9 mouse cellular contexts compared by ENCODE assay signal in the genomic region with DNA sequence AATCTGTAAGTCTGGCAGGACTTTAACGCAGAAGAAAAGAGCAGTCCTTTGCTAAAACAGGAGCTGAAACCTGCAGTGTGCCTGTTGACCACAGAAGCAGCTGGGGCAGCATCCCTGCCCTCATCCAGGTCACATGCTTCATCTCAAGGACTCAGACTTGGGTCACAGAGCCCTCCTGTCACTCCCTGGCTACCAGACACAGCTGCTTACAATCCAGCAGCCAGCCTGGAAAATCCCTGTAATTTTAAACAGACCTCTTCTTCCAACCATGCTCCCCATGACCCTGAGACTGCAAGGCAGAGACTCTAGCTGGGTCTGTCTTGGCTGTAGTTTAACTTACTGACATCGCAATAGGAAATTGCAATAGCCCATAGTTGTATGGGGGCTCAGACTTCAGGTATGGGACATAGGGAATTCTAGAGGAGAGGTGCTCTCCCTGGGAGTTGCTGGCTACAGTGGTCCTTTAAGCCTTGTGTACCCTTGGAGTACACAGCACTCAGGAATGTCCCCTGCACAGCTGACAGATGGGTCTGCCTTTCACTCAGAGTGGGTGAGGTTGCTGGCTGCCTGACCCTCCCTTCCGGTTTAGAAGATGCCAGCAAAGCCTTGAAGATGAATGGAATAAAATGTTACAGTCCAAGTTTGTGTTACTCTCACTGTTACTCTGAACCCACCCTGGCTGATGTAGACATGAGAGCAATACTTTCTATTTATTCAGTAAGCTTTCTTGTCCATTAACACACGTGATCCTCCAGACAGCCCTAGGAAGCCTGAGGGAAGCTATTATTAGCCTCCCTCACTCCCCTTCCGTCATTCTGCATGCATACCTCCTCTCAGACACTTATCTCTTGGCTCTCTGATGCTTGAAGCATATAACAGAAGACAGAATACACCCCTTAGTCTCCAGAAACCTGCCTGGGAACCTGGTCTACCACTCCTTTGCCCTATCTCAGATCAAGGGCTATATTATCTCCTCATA.
DNase-seq lines count a peak whose midpoint lies in the region; ATAC-seq and TF ChIP-seq lines count a peak whose summit lies in the region.
"Had no signal": no experiment of that assay in that cellular context is flagged by ENCODE, and none has a peak within 500 bp of the region (broad histone marks: within the 10 kb centered on the region; RNA-seq: fewer than 3 reads in every experiment).

No protein-coding gene starts in this region.

- no peaks in the 10 kb centered on the region; the same call in 1 of the 2 replicates for H3K9me3 ChIP-seq in kidney, embryonic 14.5 days (ENCODE audit: control insufficient read depth, low read length)
- H3K9me3 ChIP-seq in limb, embryonic 10.5 days (replicated peaks) = no peaks in the 10 kb centered on the region
- H3K9me3 ChIP-seq in neural tube, embryonic 13.5 days = 0 out of 2 replicates have a peak, but pooled peaks cover 3% of the 10 kb centered on the region

- 26% methylated on average over 5 of the region's 5 CpGs for WGBS in kidney, embryonic 14.5 days
- 25% methylated on average over 5 of the region's 5 CpGs for WGBS in limb, embryonic 10.5 days
- 41% methylated on average over 5 of the region's 5 CpGs for WGBS in neural tube, embryonic 13.5 days
- WGBS in cerebellum, adult 2 months = 51% methylated on average over 5 of the region's 5 CpGs

- no peaks in the 10 kb centered on the region for H3K27me3 ChIP-seq in kidney, embryonic 14.5 days (ENCODE audit: control insufficient read depth, insufficient read depth, low read length)
- H3K27me3 ChIP-seq in limb, embryonic 10.5 days (ENCODE audit: low read depth, poor library complexity, severe bottlenecking) = no peaks in the 10 kb centered on the region
- H3K27me3 ChIP-seq in neural tube, embryonic 13.5 days = no peaks in the 10 kb centered on the region
- no peaks in the 10 kb centered on the region; the same call in 1 of the 2 replicates for H3K27me3 ChIP-seq in cerebellum, adult 2 months (ENCODE audit: control insufficient read depth, insufficient read depth, low read length)

- no peak for TF ChIP-seq POLR2A in cerebellum, adult 2 months (IDR thresholded peaks at IDR 0.05; ENCODE audit: borderline replicate concordance, insufficient read depth, low read length)

- intact Hi-C loops in left cerebral cortex, postnatal 4 days (cut with DNase I) = no loop called here
- intact Hi-C loops in left cerebral cortex, adult 2 months (cut with DNase I) = no loop called here

- no peak for TF ChIP-seq CTCF in cerebellum, adult 2 months (IDR thresholded peaks at IDR 0.05; ENCODE audit: borderline replicate concordance, insufficient read depth, low read depth, low read length)
- TF ChIP-seq CTCF in left cerebral cortex, adult 2 months (IDR thresholded peaks at IDR 0.05) = no peak

- ATAC-seq in kidney, embryonic 14.5 days (ENCODE audit: low FRiP score, low TSS enrichment) = 0 out of 2 replicates have a peak, but pooled peaks have one; percentile 28
- ATAC-seq in neural tube, embryonic 13.5 days (ENCODE audit: low read depth) = peak; percentile 69

- no peak overlapping the region for H3K4me3 ChIP-seq in kidney, embryonic 14.5 days (ENCODE audit: low read length)
- no peak overlapping the region for H3K4me3 ChIP-seq in limb, embryonic 10.5 days
- H3K4me3 ChIP-seq in neural tube, embryonic 13.5 days = no peak overlapping the region
- no peak overlapping the region for H3K4me3 ChIP-seq in cerebellum, adult 2 months (replicated peaks; ENCODE audit: insufficient read depth, low read depth, low read length)
- H3K4me3 ChIP-seq in left cerebral cortex, adult 2 months = no peak overlapping the region

- H3K9ac ChIP-seq in kidney, embryonic 14.5 days (ENCODE audit: low read depth, low read length) = no peak overlapping the region
- H3K9ac ChIP-seq in neural tube, embryonic 13.5 days = 0 out of 2 replicates have a peak overlapping the region, but pooled peaks have one; percentile 2

- H3K4me1 ChIP-seq in kidney, embryonic 14.5 days (ENCODE audit: control insufficient read depth, insufficient read depth, low read length) = peaks cover 7% of the 10 kb centered on the region
- H3K4me1 ChIP-seq in limb, embryonic 10.5 days = peaks cover 49% of the 10 kb centered on the region
- H3K4me1 ChIP-seq in neural tube, embryonic 13.5 days (replicated peaks) = peaks cover 21% of the 10 kb centered on the region
- H3K4me1 ChIP-seq in cerebellum, adult 2 months (ENCODE audit: control insufficient read depth, insufficient read depth, low read length) = no peaks in the 10 kb centered on the region; the same call in 1 of the 2 replicates

- H3K4me2 ChIP-seq in kidney, embryonic 14.5 days (replicated peaks; ENCODE audit: low read depth, low read length) = no peak overlapping the region
- no peak overlapping the region for H3K4me2 ChIP-seq in neural tube, embryonic 13.5 days

- H3K36me3 ChIP-seq in kidney, embryonic 14.5 days (ENCODE audit: control insufficient read depth, insufficient read depth, low read length) = no peaks in the 10 kb centered on the region
- H3K36me3 ChIP-seq in limb, embryonic 10.5 days = no peaks in the 10 kb centered on the region
- H3K36me3 ChIP-seq in neural tube, embryonic 13.5 days = no peaks in the 10 kb centered on the region

- no peak overlapping the region for H3K27ac ChIP-seq in kidney, embryonic 14.5 days (ENCODE audit: low read depth, low read length)
- peak overlapping the region; percentile 82 for H3K27ac ChIP-seq in limb, embryonic 10.5 days
- peak overlapping the region; percentile 62; the same call in 1 of the 2 replicates for H3K27ac ChIP-seq in neural tube, embryonic 13.5 days (replicated peaks)
- H3K27ac ChIP-seq in cerebellum, adult 2 months (ENCODE audit: insufficient read depth, low read length) = no peak overlapping the region
- H3K27ac ChIP-seq in left cerebral cortex, adult 2 months = no peak overlapping the region

- DNase-seq in kidney, postnatal 36 days = no peak
- DNase-seq in heart, adult 9 months (ENCODE audit: low spot score in 2 of 2) = peak; percentile 35 to 37
- DNase-seq in limb, embryonic 10.5 days (ENCODE audit: low spot score) = peak; percentile 75
- DNase-seq in cerebellum, adult 2 months = no peak
- no peak for DNase-seq in left cerebral cortex, postnatal 4 days
- DNase-seq in left cerebral cortex, adult 2 months (ENCODE audit: extremely low spot score in 1 of 2, low spot score in 2 of 2) = no peak
- DNase-seq: liver had no signal

Comparison
In these comparisons a context has a peak if more than half of its experiments do, and no peak if none do; other contexts are left out.
1. H3K27ac ChIP-seq: peak in limb, embryonic 10.5 days (single experiment) and neural tube, embryonic 13.5 days (single experiment); none in kidney, embryonic 14.5 days (single experiment), cerebellum, adult 2 months (single experiment) and left cerebral cortex, adult 2 months (single experiment).
2. DNase-seq: peak in heart, adult 9 months (2 of 2) and limb, embryonic 10.5 days (single experiment); none in kidney, postnatal 36 days (0 of 2), cerebellum, adult 2 months (0 of 2), left cerebral cortex, postnatal 4 days (single experiment) and left cerebral cortex, adult 2 months (0 of 2).